Mouse (Mus musculus) G1E (cell line): ENCODE data around the gene Stmn3. TPM values are rescaled to one million over a fixed set of nuclear protein-coding genes. Genes with fewer than 3 reads are reported as not detected.
A peak's percentile ranks its signal among the peaks of the same experiment; 100 is the strongest.

Experiments
- ATAC-seq: 2 replicates; pipeline ENCODE4 v1.8.0; 2016; ENCODE audit warnings: mild to moderate bottlenecking; ENCODE audit not compliant: insufficient number of reproducible peaks, poor library complexity, low FRiP score, severe bottlenecking; ENCODE audit errors: extremely low read depth
- DNase-seq: peaks from one replicate; pipeline ENCODE4 v3.0.0; 2012; ENCODE audit warnings: low spot score
- H3K27me3 ChIP-seq: 2 replicates; pipeline ENCODE4 v1.6.1; 2012; ENCODE audit warnings: mild to moderate bottlenecking, low read length, inconsistent platforms; ENCODE audit not compliant: insufficient read depth
- H3K36me3 ChIP-seq: replicated peaks from 2 replicates; pipeline ENCODE3; 2012; ENCODE audit warnings: mild to moderate bottlenecking, inconsistent platforms
- H3K4me1 ChIP-seq: 2 replicates; pipeline ENCODE4 v1.6.1; 2012; ENCODE audit warnings: low read depth, low read length, inconsistent platforms, mixed read lengths; ENCODE audit not compliant: insufficient read depth
- H3K4me3 ChIP-seq: 2 replicates; pipeline ENCODE4 v1.5.1; 2012; ENCODE audit warnings: low read depth, mild to moderate bottlenecking, inconsistent platforms, low read length, moderate library complexity, mixed read lengths
- H3K9me3 ChIP-seq: replicated peaks from 2 replicates; pipeline ENCODE4 v1.6.1; 2012; ENCODE audit warnings: inconsistent platforms
- CTCF ChIP-seq: IDR thresholded peaks from 2 replicates; pipeline ENCODE4 v1.5.1; 2012; ENCODE audit warnings: low read depth, low read length, inconsistent platforms, mixed read lengths
- GATA1 ChIP-seq: IDR thresholded peaks from 2 replicates; pipeline ENCODE4 v1.6.1; 2012; ENCODE audit warnings: borderline replicate concordance, low read length, inconsistent platforms, mixed read lengths
- GATA2 ChIP-seq: IDR thresholded peaks from 2 replicates; pipeline ENCODE4 v1.6.1; 2012; ENCODE audit warnings: low read depth, low read length, inconsistent platforms, borderline replicate concordance
- POLR2AphosphoS5 ChIP-seq: IDR thresholded peaks from 2 replicates; pipeline ENCODE4 v1.6.1; 2012; ENCODE audit warnings: low read depth, low read length, inconsistent platforms; ENCODE audit not compliant: insufficient replicate concordance
- TAL1 ChIP-seq: conservative IDR thresholded peaks from 2 replicates; pipeline ENCODE4 v1.6.1; 2012; ENCODE audit warnings: low read depth, low read length, inconsistent platforms, mixed read lengths
- polyA plus RNA-seq: library from polyadenylated mRNA; stranded (reverse); fragments of >175 nt; gene quantifications from 2 replicates; pipeline ENCODE4 v1.2.3, GENCODE M21; 2012
- total RNA-seq, 2 experiments: library from RNA; stranded (forward) in 1 of 2; stranded (reverse) in 1 of 2; fragments of 200-1000 nt in 1 of 2; fragments of >200 nt in 1 of 2; fragmentation: Nextera tagmentation in 1 of 2; gene quantifications; 2 replicates each; pipeline ENCODE4 v1.2.3; 2014 to 2017

Gene Stmn3
- total and polyA plus RNA-seq, 3 experiments, result not detected

DNA sequence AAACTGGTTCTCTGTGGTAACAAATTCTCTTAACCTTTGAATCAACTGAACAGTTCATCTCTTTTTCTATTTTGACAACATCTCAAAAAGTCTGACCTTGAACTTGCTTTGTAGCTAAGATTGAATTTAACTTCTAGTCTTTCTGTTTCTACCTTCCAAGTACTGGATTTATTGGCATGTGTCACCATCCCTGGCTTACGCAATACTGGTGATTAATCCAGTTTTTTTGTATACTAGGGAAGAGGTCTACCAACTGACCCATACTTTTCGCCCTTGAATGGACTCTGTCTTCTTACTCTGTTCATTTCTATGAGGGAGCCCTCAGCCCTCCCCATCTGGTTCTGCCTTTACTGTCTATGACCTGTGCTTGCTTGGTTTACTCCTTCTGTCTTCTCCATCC is 11.8 kb upstream of the Stmn3 start:
- Histone ChIP-seq H3K4me3 (no peak overlapping the region), H3K27me3 (no peaks in the 10 kb centered on the region), H3K36me3 (peaks cover 99% of the 10 kb centered on the region), H3K4me1 (peaks cover 7% of the 10 kb centered on the region), H3K9me3 (no peaks in the 10 kb centered on the region)
- ATAC-seq, result no peak
- DNase-seq, result no peak
- no peak for TF ChIP-seq POLR2AphosphoS5

DNA sequence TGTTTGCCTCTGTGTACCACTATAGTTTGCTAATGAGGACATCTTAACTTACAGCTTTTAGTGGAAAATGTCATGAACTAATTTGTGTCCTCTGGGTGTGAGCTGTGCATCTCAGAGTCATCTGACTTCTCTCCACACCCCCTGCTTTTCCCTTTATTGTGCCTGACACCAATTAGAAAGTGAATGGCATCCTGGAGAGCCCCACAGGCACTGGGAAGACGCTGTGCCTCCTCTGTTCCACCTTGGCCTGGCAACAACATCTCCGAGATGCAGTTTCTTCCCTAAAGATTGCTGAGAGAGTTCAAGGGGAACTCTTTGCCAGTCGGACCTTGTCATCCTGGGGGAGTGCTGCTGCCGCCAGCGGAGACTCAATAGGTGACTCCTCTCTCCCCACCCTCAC is 7.8 kb upstream of the Stmn3 start:
- ATAC-seq (no peak), DNase-seq (no peak)
- no peaks in the 10 kb centered on the region for H3K27me3 ChIP-seq
- peaks cover 65% of the 10 kb centered on the region for H3K36me3 ChIP-seq
- no peak overlapping the region for H3K4me3 ChIP-seq
- TF ChIP-seq CTCF (no peak), TAL1 (no peak), POLR2AphosphoS5 (no peak), GATA1 (no peak), GATA2 (no peak)
- H3K4me1 ChIP-seq, result peaks cover 22% of the 10 kb centered on the region
- no peaks in the 10 kb centered on the region for H3K9me3 ChIP-seq

DNA sequence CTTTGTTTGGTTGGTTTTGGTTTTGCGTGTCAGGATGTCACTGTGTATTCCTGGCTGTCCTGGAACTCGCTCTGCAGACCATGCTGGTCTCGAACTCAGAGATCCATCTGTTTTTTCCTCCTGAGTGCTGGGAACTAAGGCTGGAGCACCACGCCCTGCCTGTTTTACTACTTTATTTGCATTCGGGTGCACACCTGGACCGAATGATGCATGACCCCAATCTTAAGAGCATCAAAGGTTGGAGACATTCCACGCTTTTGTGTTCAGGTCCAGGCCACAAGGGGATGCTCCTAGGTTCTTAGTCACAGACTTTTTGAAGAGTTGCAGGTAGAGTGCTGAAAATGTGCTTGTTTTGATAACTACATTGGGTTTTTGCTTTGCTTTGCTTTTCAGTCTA is 5.8 kb upstream of the Stmn3 start:
- Histone ChIP-seq H3K4me1 (peaks cover 22% of the 10 kb centered on the region), H3K9me3 (no peaks in the 10 kb centered on the region), H3K4me3 (peak overlapping the region; percentile 74), H3K36me3 (peaks cover 45% of the 10 kb centered on the region), H3K27me3 (no peaks in the 10 kb centered on the region; the same call in 1 of the 2 replicates)
- DNase-seq, result no peak
- no peak for ATAC-seq
- no peak for TF ChIP-seq GATA1
- TF ChIP-seq POLR2AphosphoS5, result no peak
- no peak for TF ChIP-seq TAL1
- TF ChIP-seq GATA2, result no peak
- no peak for TF ChIP-seq CTCF

GRCm38 (mm10) chr2:181319248-181320102 is 5.2 kb upstream of the Stmn3 start, which contains the start of gene Rtel1:
TSS of gene Rtel1 (plus strand) at chr2:181319739.
- H3K27me3 ChIP-seq, result peaks cover 4% of the 10 kb centered on the region; the same call in 1 of the 2 replicates
- H3K4me1 ChIP-seq, result peaks cover 22% of the 10 kb centered on the region
- DNase-seq, result peak; percentile 83
- peaks cover 38% of the 10 kb centered on the region for H3K36me3 ChIP-seq
- H3K9me3 ChIP-seq, result no peaks in the 10 kb centered on the region
- ATAC-seq, result peak; percentile 95
- TF ChIP-seq TAL1 (no peak), GATA2 (no peak), POLR2AphosphoS5 (no peak), CTCF (no peak), GATA1 (no peak)
- peak within 1 kb of the TSS; percentile 74 for H3K4me3 ChIP-seq

DNA sequence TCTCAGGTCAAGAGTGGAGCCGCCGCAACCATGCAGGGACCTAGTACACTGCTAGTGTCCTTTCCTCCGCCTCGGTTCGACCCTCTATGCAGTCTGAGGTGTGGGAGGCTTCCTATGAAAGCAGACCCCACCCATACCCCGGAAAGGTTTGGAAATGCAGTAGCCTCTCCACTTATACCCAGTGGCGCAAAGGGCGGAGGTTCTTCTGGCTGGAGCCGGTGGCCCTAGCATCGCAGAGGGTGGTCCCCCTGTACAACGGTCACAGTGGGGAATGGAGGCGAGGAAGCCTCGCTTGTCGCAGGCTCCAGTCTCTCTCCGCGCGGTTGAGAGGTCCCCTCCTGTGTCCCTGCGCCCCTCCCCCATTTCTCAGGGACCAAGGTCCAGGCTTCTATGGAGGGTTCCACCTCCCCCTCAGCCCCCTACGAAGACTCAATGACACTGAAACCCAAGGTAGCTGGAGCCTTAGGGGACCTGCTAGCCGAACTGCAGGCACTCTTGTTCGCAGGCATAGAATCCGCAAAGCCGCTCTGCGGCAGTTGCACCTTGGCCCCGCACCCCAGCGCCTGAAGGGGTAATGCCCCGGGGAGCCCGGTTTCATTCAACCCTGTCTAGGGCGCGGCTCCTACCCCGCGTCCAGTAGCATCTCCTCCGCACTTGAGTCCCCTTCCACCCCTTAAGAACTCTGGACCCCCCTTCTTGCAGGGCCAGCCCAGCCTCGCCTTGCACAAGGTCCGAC is 788 bp downstream of the Stmn3 start:
- H3K36me3 ChIP-seq, result no peaks in the 10 kb centered on the region
- DNase-seq (no peak), ATAC-seq (no peak)
- H3K4me3 ChIP-seq, result no peak overlapping the region
- H3K9me3 ChIP-seq, result no peaks in the 10 kb centered on the region
- peaks cover 27% of the 10 kb centered on the region for H3K27me3 ChIP-seq
- TF ChIP-seq GATA1, result no peak
- no peak for TF ChIP-seq CTCF
- TF ChIP-seq GATA2, result no peak
- TF ChIP-seq TAL1, result no peak
- TF ChIP-seq POLR2AphosphoS5, result no peak
- H3K4me1 ChIP-seq, result peaks cover 3% of the 10 kb centered on the region; the same call in 1 of the 2 replicates

- ATAC-seq (no peak), DNase-seq (no peak)
- H3K9me3 ChIP-seq, result no peaks in the 10 kb centered on the region
- H3K4me1 ChIP-seq, result peaks cover 3% of the 10 kb centered on the region; the same call in 1 of the 2 replicates
- TF ChIP-seq GATA2, result no peak
- no peak overlapping the region for H3K4me3 ChIP-seq
- peaks cover 27% of the 10 kb centered on the region for H3K27me3 ChIP-seq
- H3K36me3 ChIP-seq, result no peaks in the 10 kb centered on the region
Observed at GRCm38 (mm10) chr2:181313006-181313343, 1.3 kb downstream of the Stmn3 start.
